Mouse (Mus musculus): ENCODE measurements around the gene Wbp2.
A peak's percentile ranks its signal among the peaks of the same experiment; 100 is the strongest.

Gene Wbp2

DNA sequence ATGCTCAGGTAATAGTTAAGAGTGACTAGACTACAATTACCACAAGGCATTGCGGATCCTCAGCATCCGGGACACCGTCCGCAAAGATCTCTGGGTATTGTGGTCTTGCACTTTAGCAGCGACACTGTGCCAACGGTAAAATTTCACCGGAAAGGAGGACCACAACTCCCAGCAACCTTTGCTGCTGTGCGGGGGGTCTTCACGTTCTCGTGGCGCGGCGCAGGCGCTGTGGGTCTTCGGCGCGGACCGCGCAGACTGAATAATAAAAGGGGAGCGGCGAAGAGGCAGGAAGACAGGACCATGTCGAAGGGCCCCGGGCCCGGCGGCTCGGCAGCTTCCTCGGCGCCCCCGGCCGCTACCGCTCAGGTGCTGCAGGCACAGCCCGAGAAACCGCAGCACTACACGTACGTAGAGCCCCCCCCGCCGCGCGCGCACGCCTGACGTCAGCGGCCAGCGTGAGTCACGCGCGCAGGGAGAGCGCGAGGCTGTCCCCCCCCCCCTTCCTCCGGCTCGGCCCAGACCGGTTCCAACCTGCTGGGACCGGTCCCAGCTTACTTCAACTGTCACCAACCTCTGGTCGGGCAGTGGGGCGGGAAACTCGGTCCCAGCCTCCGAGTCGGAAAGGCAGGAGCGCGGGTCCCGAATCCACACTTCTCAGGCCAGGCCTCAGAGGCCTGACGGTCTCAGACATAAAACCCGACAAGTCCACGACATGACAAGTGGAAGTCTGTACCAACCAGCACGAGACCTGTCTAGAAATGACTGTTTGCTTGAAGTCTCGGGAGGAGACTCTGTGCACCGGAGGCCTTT, 56.5 kb downstream of the Wbp2 start, which contains the start of gene Unk:
TSS of gene Unk (plus strand) at position 235 of the 810 bp plus-strand sequence.
- peak; percentile 97 for DNase-seq (ENCODE audit: low spot score in 2 of 2)

DNA sequence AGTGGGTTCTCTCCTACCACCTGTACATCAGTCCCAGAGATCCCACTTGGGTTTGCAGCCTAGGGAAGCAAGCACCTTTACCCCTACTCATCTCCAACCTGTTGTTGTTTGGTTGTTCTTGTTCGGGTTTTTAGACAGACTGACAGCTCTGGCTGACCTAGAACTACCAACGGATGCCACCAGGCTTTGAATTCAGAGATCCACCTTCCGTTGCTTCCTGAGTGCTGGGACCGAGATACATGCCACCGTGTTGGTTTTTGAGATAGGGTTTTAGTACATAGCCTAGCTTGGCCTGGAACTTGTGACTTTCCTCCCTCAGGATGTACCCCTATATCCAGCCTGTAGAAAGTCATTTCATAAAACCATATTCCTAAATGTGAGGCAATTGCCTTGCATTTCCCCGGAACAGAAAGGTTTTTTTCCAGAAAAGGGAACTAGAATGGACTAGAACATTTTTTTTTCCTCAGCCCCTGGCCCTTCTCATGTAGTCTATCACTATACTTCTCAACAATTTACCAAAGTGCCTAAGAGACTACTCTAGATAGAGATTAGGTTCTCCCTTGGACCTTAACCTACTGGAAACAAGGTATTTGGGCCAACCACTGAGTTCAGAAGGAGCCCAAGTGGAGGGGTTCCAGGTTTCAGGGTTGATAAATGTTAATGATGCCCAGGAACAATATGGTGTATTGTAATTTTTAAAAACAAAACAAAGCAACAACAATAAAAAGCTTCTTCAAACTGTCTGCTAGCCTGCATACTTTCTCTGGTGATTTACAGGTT, 57.5 kb downstream of the Wbp2 start:
- DNase-seq (ENCODE audit: low spot score in 2 of 2), result no peak

Measured in urinary bladder, postnatal 36 days (tissue).